Mouse (Mus musculus) MEL (cell line): ENCODE data around the gene Bicral.

Experiments used
- POLR2AphosphoS2 ChIP-seq: IDR thresholded peaks from 2 replicates; pipeline ENCODE4 v1.6.1; 2011; ENCODE audit warnings: low read length, improper control_type of control experiment
- SIN3A ChIP-seq: IDR thresholded peaks from 2 replicates; pipeline ENCODE4 v1.6.1; 2012; ENCODE audit warnings: low read length, improper control_type of control experiment, inconsistent platforms

DNA sequence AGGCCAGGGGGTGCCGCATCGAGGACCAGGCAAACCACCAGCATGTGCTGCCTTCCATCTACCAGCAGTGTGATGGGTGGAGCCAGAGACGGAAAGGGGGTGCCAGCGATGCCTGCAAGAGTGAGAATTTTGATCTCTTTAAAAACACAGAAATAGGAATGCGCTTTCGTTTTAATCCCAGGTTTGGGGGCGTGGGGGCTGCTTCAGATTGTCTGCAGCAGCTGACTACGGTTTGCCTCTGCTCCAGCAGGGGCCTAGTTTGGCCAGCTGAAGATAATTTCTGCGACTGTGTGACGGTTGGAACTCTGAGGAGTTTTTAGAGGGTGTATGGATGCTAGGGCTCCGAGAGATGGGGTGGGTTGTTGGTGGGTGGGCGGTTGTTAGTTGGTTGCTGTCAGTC lies 99.5 kb downstream of the Bicral start:
- TF ChIP-seq POLR2AphosphoS2 (no peak), SIN3A (no peak)
